Mouse (Mus musculus) bone marrow, adult 2 months (tissue): Measurements from ENCODE around the gene Slc27a5.

Experiments used
- CTCF ChIP-seq: fragments of 200-500 bp; IDR thresholded peaks from 2 replicates; pipeline ENCODE4 v1.5.1; 2011; ENCODE audit warnings: low read length, control low read depth; ENCODE audit not compliant: control insufficient read depth, insufficient read depth
- POLR2A ChIP-seq: fragments of 200-500 bp; IDR thresholded peaks from 2 replicates; pipeline ENCODE4 v1.6.1; 2011; ENCODE audit warnings: low read depth, mild to moderate bottlenecking, control low read depth, low read length, borderline replicate concordance; ENCODE audit not compliant: control insufficient read depth

GRCm38 (mm10) chr7:12943488-12943887 is 54.5 kb downstream of the Slc27a5 start:
- TF ChIP-seq CTCF (peak; percentile 40; the same call in 1 of the 2 replicates), POLR2A (no peak)
